Mouse (Mus musculus): ENCODE measurements around the gene Olfr868. TPM values are rescaled to one million over a fixed set of nuclear protein-coding genes. Genes with fewer than 3 reads are reported as not detected.

Olfr868 gene
- polyA plus RNA-seq (2015; fragmentation: Nextera tagmentation; extraction: Ambion mirVana), result not detected in 2 replicates

DNA sequence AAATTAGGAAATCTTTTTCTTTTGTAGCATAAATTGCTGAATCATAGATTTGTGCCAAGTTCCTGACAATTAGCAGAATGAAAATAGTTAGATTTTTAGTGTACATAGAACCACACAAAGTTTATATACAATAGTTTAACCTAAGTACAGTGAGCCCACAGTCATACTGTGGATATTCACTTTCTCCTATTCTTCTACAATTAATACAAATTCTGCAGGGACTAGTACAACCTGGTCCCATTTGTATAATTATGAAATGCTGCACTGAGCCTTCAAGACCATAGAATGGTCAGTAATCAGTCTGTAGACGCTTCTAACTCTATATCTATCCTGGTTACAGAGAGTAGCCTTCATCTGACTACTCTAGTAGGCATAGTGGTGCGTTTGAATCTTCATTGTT, at the start of gene Olfr868:
Gene Olfr868 (plus strand): TSS at position 301 of the 400 bp plus-strand sequence.
- DNase-seq (ENCODE audit: low spot score), result no peak

DNA sequence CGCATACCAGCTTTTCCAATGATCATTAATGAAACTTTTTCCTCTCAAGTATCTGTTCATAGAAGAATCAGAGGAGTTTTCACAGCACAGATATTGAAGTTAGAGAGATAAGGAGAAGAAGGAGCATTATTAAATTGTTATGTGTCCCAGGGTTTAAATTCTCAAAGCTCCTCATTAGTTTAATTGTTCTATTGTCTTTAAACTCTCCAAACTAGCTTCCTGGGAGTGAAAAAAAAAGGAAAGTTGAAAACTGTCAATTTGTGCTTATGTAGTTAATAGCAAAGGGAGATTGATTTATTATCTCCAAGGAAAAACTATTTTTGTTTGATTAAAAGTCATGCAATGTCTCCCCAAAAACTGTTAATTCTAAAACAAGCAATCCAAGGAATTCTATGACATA, 41.0 kb upstream of the Olfr868 start, which contains the start of gene Olfr867:
Gene Olfr867 (minus strand): TSS at position 101 of the 400 bp plus-strand sequence.
- DNase-seq (ENCODE audit: low spot score), result no peak

DNA sequence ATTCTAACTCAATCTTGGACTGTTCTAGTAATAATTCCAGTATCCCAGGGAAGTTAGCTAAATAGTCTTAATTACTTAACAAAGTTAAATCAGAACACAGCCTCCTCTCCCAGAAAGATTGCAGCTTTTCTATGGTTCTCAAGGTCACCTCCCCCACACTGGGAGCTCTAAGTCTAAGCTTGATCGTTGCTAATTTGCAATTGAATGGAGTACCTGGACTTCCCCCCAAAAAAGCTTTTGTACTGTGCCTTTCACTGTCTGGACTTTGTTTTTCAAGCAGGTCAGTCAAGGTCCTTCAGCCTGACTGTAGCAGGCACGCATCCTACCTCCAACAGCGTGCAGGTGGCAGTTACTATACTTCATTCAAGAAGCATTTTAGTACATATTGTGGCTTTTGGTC, 28.2 kb upstream of the Olfr868 start:
- DNase-seq (ENCODE audit: low spot score), result no peak

DNA sequence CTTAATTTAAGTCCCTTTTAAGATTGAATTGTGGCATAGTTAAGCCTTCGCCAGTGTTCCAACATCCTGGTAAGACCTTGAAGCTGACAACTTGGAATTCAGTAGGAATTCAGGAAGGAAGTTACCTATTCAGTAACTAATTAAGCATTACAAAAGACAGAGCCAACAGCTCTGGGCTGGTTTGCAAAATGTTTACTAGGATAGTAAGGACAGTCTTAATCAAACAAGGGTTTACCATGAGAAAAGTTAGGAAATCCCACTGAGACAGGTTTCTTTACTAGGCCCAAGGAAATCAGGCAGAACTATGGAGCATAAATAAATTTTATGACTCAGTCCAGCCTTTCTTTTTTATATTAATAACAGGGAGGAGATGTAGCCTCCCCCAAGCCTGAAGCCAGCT, 27.1 kb upstream of the Olfr868 start:
- DNase-seq (ENCODE audit: low spot score), result no peak

DNA sequence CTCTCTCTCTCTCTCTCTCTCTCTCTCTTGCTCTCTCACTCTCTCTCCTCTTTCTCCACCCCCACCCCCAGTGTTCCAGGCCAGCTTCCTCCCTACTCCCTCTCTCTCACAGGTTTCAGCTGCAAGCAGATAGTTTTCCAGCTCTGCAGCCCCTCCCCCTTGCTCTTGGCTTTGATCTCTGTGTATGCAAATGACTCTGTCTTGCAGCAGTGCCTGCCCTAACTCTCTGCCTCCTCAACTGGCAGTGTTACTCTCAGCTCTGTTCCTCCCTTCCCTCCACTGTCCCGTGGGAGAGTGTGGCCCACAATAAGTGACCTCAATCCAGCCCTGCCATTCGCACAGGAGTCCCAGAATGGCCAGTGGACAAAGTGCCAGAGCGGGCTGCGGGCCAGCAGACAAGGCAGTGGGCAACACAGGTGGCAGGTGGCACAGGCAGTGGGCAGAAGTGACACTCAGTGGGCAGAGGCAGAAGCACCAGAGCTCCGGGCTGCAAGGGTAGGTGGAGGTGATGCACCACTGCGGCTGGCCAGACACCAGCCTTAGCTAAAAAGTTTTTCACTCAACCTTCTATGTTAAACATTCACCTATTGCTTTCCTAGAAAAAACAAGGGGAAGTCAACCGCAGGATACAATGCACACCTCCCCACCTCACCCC, 24.8 kb upstream of the Olfr868 start:
- DNase-seq (ENCODE audit: low spot score), result no peak

DNA sequence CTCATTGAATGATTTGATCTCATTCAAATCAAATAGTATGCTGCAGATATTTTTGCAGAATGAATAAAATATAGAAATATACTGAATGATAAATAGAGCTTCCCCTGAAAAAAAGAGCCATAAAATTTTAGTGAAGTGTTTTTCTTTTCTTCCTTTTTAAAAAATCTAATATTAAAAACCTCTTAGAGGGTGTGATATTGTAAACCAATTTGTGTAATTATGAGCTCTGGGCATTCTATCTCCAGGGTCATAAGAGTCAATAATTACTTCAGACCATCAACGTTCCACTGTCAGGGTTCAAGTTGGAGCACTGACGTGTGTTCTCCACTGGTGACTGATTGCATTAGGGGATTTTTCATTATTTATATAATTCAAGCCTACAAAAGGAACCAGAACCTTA, 30.3 kb downstream of the Olfr868 start, which contains the start of gene Olfr869:
Gene Olfr869 (plus strand): TSS at position 301 of the 400 bp plus-strand sequence.
- DNase-seq (ENCODE audit: low spot score), result no peak

DNA sequence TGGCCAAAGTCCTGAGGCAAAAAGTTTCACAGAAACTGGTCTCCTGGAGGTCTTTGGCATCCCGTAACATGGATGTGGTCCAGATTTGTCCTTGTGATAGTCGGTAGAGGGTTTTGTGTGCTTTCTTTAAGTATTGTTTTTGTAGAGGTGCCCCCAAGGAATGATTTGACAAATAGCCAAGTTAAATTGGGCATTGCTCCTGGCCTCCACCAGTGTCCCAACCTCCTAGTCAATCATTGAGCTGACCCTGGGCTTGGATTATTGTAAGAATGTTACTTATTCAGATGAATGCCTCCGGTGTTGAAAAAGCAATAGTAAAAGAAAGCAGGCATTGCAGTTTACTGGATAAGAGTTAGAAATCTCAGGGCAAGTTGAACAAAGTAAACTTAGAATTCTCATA, 51.3 kb downstream of the Olfr868 start:
- no peak for DNase-seq (ENCODE audit: low spot score)

Other genes starting within 250 kb of the Olfr868 start
- not detected in 2 replicates for gene Olfr860, start 248.9 kb upstream of the Olfr868 start, polyA plus RNA-seq (2015; fragmentation: Nextera tagmentation; extraction: Ambion mirVana)
- gene Olfr862, start 210.6 kb upstream of the Olfr868 start, polyA plus RNA-seq (2015; fragmentation: Nextera tagmentation; extraction: Ambion mirVana), result not detected in 2 replicates
- 0.38 and 0.46 TPM in 2 replicates for gene Olfr77, start 181.8 kb upstream of the Olfr868 start, polyA plus RNA-seq (2015; fragmentation: Nextera tagmentation; extraction: Ambion mirVana)
- gene Olfr866, start 70.6 kb upstream of the Olfr868 start, polyA plus RNA-seq (2015; fragmentation: Nextera tagmentation; extraction: Ambion mirVana), result not detected in 2 replicates
- not detected in 2 replicates for gene Olfr867, start 41.1 kb upstream of the Olfr868 start, polyA plus RNA-seq (2015; fragmentation: Nextera tagmentation; extraction: Ambion mirVana)
- not detected in 2 replicates for gene Olfr869, start 30.4 kb downstream of the Olfr868 start, polyA plus RNA-seq (2015; fragmentation: Nextera tagmentation; extraction: Ambion mirVana)
- gene Olfr870, start 75.4 kb downstream of the Olfr868 start, polyA plus RNA-seq (2015; fragmentation: Nextera tagmentation; extraction: Ambion mirVana), result not detected in 2 replicates
- not detected in 2 replicates for gene Olfr871, start 113.6 kb downstream of the Olfr868 start, polyA plus RNA-seq (2015; fragmentation: Nextera tagmentation; extraction: Ambion mirVana)
- not detected in 2 replicates for gene Olfr872, start 138.5 kb downstream of the Olfr868 start, polyA plus RNA-seq (2015; fragmentation: Nextera tagmentation; extraction: Ambion mirVana)
- gene Olfr39, start 183.7 kb downstream of the Olfr868 start, polyA plus RNA-seq (2015; fragmentation: Nextera tagmentation; extraction: Ambion mirVana), result not detected in 2 replicates
- not detected in 2 replicates for gene Olfr873, start 199.9 kb downstream of the Olfr868 start, polyA plus RNA-seq (2015; fragmentation: Nextera tagmentation; extraction: Ambion mirVana)
- gene Olfr18, start 237.5 kb downstream of the Olfr868 start, polyA plus RNA-seq (2015; fragmentation: Nextera tagmentation; extraction: Ambion mirVana), result 0.04 TPM in 1 of 2 replicates, not detected in the other